Mouse (Mus musculus) adrenal gland, adult 8-10 months (tissue): ENCODE results near the gene Slc38a8. TPM values are rescaled to one million over a fixed set of nuclear protein-coding genes. Genes with fewer than 3 reads are reported as not detected.

Source experiments
- DNase-seq: peaks from one replicate; pipeline ENCODE4 v3.0.0; 2022
- total RNA-seq, 4 experiments: library from RNA; stranded (reverse); gene quantifications; 2 replicates each; pipeline ENCODE4 v1.2.4; 2022

Slc38a8 gene
- total RNA-seq = under 1 TPM in 2 of 4 experiments, not detected in 2; 0.13 to 0.17 TPM

DNA sequence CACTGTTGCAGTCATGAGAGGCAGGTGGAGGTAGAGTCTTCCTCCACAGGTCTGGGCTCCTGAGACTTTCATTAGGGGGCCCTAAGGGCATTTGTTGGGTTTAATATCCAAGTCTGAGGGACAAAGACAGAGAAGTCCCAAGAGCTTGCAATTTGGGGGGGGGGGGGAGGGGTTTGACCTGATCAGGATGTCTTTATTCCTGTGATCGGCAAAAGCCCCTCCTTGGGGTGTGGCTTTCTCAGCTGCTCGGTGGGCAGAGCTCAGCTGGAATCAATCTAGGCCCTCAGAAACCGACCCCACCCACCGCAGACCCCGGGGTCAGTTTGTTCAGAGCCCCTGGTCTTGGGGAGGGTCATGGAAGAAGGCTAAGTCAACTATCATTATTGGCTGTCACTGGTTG is at the start of gene Slc38a8:
Gene Slc38a8, minus strand, starts transcription at position 101 of the 400 bp plus-strand sequence.
- DNase-seq = no peak

DNA sequence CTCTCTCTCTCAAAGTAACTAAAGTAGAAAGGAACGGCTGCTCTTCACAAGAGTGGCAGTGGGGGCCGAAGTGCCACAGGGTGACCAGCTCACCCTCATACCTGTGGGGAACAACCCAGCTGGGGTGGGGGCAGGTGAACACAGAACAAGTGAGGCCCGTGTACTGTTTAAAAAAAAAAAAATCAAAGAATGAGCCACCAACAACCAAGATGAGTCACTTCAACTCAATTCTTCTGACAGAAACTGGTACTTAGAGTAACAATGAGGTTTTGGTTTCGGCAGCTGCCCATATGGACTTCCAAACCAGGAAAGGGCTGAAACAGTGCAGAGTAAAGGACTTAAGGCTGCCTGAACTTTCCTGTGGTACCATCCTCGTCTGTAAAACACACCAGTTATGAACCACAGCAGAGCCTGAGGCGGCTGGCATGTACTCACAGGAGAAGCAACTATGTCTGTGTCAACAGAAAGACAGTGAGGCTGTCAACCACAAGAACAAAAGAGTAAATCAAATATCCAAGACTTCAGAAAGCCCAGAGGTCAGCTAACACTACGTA is 47.1 kb upstream of the Slc38a8 start:
- no peak for DNase-seq

DNA sequence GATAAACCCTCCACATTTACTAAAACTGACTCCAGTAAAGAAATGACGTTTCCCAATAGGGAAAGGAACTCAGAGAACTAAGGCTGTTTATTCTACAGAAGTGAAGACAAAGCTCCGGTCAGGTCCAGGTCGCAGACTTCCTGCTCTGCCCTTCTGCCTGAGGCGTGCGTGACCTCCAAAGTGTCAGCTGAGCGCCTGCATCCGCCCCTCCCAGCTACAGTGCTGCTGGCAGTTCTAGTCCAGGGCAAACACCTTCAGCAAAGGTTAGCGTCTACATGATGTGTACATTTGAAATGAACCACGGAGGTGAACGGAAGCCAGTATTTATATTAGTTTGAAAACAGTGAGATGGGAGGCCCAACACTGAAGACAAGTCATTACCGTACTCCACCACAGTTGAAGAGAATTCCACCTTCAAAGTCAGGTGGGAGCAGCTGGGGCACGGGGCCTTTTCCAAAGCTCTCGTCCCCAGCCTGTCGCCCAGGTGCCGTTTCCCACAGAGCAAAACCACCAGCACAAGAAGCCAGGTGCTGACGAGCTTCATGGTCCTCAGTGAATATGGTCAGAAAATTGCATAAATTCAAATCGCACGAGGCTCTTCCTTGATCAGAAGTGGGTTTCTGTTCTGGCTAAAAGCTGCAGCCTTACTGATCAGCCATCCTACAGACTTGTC is 45.7 kb upstream of the Slc38a8 start:
- DNase-seq = no peak

DNA sequence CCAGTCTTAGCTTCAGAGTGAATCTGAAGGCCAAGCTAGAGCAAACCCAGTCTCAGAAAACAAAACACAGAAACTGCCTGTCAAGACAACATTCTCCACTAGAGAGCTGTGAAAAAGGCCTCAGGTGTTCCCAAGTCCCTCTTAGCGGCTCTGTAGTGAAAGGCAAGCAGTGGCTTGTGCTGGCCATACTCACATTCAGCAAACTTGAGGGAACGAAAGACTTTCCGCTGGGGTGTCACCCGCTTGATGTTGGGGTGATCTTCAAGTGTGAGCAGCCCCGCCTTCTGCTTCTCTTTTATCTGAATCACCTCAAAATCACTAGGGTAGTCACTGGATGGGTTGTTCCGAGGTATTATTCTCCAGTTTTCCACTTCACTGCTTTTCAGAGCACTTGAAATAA is 44.3 kb upstream of the Slc38a8 start:
- DNase-seq = no peak

DNA sequence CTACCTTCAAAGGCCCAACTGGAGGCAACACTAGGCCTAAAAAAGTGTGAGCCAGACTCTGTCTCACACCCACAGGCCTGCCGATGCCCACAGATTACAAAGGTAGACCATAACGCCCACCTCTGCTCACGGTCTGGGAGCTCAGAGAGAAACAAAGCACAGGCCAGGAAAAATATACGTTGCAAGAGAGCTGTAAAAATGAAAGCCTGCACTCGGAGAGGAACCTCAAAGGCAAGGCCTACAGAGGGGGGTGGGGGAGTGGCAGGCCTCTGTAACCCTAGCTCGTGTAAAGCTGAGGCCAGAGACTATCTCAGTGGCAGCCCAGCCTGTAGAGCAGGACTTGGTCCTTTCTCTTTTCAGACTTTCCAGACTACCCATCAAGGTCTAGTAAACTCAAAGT is 43.7 kb upstream of the Slc38a8 start:
- DNase-seq = no peak

DNA sequence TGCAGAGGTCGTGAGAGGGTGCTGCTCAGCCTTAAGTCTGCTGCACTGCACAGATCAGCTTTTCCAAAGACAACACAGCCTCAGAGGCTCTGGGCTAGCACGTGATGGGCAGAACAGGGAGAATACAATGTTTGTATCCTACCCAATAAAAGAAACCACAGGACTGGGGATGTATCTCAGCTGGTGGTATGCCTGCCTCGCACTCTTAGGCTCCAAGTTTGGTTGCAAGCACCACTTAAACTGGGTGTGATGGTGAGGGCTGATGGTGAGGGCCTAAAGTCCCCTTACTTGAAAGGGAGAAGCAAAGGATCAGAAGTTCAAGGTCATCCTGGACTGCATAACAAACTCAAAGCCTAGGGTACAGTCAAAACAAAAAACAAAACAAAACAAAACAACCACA is 43.1 kb upstream of the Slc38a8 start:
- no peak for DNase-seq

DNA sequence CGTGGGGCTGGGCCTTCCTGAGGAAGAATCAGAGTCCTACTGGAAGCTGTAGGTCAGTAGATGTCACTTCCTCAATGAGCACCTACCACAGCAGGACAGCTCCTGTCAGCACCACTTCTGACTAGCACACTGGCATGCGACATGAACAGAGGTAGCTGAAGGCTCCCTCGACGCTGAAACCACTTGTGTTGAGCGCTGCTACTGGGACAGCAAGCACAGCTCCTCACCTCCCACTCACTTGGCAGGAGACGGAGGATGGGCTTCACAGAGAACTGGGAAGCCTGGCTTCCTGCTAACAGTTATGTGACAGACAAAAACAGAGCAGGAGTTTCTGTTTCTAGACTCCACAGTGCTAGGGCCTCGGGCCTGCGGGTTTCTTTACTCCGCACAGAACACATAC is 30.5 kb upstream of the Slc38a8 start:
- DNase-seq = no peak

DNA sequence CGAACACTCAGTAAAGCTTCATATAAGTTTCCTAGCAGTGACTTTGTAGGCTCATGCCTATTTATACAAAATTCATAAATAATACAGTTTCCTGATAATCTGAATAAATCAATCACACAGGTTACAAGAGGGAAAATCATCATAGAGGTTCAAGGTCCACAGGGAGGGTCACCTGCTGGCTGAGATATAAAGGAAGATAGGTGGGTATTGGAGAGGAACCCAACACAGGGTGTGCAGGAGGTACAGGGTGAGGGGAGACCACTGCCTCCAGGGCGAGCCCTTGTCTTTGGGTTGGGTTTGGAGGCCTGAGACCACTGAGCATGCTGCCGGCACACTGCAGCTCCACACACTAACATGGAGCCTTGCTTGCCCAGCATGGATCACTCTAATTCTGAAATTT is 29.9 kb upstream of the Slc38a8 start:
- no peak for DNase-seq

DNA sequence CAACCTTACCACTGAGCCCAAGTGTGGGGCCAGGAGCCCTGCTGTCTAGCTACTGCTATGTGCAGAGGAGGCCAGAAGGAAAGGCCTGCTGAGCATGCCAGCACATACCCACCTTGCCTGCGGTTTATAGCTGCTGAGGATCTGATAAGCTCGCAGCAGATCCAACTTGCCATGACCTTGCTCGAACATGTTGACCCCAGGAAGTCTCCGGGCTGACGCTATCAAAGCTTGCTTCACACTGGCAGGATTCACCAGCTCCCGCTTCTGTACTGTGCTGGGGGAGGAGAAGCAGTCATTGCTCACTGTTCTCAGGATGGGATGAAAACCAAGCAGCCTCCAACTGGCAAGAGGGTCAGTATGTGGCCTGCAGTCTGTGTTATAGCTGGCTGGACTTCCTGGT is 29.4 kb upstream of the Slc38a8 start:
- peak; percentile 40 for DNase-seq

DNA sequence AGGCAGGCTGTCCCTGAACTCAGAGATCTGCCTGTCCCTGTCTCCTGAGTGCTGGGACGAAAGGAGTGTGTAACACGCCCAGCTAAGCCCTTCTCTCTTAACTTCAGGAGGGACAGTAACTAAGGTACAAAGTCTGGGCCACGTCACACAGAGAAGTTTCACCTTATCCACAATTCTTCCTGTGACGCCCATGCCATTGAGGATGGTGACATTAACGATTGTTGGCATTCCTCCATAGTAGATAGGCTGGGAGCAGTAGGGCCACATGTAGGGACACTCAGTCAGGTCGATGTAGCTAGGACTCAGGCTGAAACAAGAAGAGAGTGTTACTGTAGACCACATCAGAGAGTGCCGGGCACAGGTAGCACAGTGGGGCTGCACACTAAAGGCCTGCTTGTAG is 27.3 kb upstream of the Slc38a8 start:
- DNase-seq = no peak

DNA sequence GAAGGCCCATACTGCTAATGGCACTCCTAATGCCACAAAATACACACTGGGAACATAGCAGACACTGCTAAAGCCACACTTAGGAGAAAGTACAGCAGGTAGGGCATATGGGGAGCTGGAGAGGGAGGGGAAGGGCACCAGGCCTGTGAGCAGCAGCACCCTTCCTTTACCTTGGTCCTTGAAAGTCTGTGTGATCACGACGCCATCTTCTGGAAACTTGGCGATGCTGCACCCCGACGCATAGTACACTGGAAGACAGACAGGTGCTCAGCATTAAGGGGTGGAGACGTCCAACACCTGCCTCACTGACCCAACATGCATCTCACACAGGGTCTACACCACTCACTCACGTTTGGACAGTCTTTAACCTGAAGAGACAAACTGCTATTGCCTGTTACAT is 18.6 kb upstream of the Slc38a8 start:
- no peak for DNase-seq

DNA sequence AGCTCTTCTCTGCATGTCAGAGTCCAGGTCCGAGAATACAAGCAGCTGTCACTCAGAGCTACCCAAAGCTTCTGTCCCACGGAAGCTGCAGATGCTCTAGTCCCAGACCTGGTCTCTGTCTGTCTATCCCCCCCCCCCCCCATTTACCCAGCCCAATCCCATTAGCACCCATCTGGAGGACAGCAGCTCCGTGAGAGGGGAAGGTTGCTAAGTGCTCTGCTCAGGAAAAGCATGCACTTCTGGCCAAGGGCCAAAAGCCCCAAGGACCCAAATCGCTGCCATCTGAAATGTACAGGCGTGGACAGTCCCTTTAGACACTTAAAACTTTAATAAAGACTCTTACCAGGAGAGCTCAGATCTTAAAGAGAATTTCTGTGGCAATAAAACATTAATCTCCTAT is 15.2 kb upstream of the Slc38a8 start:
- DNase-seq = no peak

DNA sequence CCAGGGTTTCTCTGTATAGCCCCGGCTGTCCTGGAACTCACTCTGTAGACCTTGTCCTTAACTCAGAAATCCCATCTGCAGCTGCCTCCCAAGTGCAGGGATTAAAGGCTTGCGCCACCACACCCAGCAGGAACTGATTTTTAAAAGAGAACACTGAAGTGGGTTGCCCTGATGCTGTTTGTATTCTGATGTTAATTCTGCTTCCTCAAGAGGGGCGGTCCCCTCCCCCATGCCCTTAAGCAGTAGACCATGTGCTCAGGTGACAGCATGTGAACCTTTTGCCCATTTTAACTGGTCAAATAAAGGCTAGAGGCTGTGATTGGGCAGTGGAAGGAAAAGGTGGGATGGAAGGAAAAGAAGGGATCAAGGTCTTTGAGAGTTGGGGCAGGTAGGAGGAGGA is 14.3 kb upstream of the Slc38a8 start:
- no peak for DNase-seq

DNA sequence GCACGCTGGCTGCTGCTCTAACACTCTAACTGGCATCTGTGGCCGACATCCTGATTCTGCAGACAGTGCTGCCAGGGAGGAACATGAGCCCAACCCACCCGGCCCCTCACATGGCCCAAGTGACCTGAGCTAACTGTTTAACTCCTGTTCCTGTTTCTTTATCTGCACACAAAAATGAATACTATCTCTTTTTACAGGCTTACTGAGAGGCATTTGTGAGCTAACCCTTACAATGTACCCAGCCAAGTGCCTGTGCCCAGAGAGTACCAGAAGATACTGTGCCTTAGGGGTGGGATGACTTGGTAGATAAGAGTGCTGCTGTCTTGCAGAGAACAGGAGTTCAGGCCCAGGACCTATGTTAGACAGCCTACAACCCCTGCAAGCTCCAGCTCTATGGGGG is 13.4 kb upstream of the Slc38a8 start:
- DNase-seq = no peak

DNA sequence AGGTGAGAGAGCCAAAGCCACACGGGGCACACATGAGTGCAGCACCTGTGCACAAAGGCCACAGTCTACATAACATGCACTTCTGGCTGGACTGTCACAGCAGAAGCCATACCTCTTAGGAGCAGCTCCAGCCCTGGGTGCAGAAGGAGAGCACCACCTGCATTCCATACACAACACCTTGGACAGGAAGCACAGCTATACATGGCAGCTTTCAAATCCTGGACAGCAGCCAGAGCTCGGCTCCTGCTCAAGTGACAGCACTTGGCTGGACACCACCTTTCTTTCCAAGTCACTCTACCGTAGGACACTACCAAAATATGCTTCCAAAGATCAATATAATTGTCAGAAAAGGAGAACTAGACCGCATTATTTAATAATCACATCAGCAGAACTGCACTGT is 11.9 kb upstream of the Slc38a8 start:
- no peak for DNase-seq

DNA sequence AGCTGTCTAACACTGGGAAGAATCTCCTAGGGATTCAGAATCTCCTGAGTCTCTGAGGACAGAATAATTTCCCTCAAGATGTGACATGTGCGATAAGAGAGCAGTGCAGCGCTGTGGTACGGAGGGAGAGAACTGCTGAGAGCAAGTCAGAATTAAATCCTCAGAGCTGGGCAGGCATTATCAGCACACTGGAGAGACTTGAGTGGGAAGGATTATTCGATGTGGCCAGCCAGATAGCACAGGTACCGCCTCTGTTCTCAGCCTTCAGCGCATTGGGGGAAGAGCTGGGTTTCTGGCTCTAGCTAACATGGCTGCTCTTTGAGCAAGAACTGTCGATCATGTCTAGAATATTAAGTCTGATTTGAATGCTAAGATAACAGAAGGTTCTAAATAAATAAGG is 10.2 kb upstream of the Slc38a8 start:
- DNase-seq = no peak

DNA sequence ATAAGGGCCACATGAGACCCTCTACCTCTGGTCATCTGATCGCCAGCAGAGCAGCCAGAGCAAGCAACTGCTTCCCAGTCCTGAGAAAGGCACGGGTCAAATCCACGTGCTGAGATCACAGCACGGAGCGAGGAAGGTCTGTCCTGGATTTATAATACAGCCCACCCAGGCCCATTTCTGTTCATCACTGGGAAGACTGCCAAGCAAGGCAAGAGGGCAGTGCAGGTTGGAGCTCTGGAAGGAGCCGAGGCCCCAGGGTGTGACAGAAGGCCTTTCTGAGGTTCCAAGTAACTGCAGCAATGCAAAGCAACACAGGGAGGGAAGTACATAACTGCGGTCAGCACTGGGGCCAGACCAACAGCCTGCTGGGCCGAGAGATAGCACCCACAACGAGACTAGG is 9.0 kb upstream of the Slc38a8 start:
- DNase-seq = no peak

DNA sequence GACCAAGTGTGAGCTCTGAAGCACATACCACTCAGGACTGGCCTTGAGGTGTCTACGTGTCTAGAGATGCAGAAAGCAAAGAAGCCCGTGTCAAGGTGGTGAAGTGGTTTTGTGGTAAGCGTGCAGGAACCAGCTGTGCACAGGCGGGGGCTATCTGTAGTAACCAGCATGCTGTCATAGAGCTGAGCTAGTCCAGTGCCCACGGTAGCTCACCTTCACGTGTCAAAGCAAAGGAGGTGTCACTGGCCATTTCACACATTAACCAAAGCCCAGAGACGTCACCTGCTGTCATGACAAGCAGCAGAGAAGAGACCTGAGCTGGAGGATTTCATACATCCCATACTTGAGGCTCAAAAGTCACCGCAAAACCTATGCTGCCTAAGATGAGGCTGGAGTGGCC is 4.6 kb upstream of the Slc38a8 start:
- DNase-seq = no peak

DNA sequence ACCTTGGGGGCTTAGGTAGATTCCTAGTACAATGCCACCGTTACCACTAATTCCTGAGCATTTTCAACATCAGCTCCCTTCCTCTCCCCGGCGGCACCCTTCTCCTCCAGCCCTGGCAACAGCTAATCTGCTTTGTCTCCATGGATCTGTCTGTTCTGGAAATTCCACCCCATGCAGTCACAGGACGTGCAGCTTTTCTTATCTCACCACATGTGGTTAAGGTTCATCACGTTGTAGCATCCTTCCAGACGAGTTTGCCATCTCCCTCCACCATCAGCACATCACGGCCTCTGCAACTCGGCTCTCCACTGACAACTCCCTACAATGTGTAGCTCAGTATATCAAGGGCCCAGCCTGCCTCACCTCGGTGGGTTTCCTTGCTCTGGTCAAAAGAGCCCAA is 4.0 kb upstream of the Slc38a8 start:
- DNase-seq = no peak

DNA sequence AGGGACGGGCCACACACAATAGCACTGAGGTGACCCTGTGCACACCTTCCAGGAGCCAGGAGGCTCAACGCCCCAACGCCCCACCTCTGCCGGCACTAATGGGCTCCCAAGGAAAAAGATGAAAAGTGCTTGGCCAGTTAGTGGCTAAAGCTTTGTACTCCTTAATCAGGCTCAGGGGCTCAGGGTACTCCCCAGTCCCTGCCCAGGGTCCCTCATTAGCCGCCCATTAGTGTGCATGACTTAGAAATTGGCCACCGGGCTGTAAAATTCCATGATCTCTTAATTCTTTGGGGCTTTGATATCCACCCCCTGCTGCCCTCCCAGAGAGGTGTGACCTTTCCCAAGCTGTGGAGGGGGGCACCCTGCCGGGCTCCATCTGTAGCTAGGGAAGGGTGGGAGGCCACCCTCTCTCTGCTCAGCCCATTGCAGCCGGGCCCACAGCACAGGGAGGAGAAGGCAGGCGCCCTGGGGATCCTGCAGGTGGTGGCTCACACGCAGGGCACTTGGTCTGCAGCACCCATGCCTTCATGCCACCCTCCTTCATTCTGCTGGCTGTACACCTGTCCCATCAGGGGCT is 1.8 kb upstream of the Slc38a8 start:
- DNase-seq = no peak

DNA sequence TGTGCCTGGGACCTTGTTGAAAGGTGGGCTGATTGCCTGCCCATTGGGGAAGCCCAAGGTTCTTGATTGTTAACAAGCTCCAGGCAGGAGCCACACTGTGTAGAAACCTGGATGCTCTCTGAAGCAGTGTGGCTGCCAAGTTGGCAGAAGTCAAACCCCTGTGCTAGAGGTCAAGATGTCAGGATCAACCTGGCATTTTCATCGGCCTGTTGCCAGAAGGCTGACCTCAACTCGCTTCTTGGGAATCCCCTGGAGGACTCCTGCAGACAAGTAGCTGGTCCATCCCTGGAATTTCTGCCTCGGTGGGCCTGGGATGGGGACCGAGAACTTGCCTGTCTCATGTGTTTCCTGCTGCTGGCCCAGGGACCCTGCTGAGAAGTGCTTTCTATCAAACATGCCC is 613 bp upstream of the Slc38a8 start:
- DNase-seq = no peak

DNA sequence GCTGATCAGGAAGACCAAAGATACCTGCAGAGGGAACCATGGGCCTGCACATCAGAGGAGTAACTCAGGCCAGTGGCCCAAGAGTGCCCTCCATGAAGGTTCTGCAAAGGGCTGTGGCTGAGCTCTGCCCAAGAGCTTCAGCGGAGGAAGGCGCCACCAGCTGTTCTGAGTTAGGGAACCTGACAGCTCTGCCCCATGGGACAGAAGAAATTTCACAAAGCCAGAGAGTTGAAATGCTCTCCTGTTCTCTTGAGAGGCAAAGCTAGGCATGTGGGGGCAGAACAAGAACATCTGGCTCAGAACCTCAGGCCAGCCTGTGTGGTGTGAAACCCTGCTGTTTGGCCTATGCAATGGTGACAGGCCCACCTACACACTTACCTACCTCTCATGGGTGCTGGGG is 1.7 kb downstream of the Slc38a8 start:
- no peak for DNase-seq

DNA sequence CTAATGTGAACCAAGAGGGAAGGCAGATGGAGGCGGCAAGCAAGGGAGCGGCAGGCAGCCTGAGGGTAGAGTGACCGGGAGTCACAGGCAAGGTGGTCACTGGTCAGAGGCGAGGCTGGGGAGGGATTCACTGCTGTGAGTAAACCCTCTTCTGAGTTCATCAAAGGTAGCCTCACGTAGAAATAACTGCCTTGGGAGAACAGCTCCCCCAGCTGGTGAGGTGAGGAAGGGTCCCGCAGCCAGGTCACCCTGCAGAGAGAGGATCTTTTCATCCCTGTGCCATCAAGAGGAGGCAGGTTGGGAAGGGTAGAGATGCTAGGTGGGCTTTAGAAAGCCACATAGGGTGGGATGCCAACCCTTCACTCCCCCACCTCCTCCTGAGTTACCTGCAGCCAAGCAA is 4.7 kb downstream of the Slc38a8 start:
- peak; percentile 34 for DNase-seq

DNA sequence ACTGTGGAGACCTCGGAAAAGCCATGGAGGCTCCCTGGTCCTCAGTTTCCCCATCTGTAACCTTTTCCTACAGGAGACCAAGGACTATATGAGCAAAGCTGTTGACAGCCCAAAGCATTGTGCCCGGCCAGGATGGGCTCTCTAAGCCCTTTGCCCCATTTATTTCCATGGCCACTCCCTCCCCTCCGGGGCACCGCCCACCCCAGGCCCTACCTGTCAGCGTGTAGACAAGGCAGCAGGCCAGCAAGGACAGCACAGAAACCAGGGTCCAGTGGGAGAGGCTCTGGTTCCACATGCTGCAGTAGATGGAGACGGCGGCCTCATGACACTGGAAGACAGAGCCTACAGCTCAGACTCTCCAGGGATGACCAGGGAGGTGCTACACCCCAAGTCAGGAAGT is 14.4 kb downstream of the Slc38a8 start:
- DNase-seq = no peak
